Mouse (Mus musculus) layer of hippocampus, postnatal 10 days (tissue): ENCODE results near the gene Atp6v1b1. TPM values are rescaled to one million over a fixed set of nuclear protein-coding genes. Genes with fewer than 3 reads are reported as not detected.
A peak's percentile ranks its signal among the peaks of the same experiment; 100 is the strongest.
"Not testable (repeated sequence)": the region's sequence is repeated elsewhere in the genome, so short reads cannot be mapped to it uniquely, and the experiment has no call there.

Experiments
- DNase-seq, 2 experiments: peaks; one replicate each; pipeline ENCODE4 v3.0.0; 2021; ENCODE audit warnings: low spot score in 2 of 2
- total RNA-seq, 2 experiments: library from RNA; stranded (reverse); gene quantifications; 2 replicates each; pipeline ENCODE4 v1.2.3; 2021

Gene Atp6v1b1
- total RNA-seq, 2 experiments from 2014 or later = 0.21 to 0.56 TPM

DNA sequence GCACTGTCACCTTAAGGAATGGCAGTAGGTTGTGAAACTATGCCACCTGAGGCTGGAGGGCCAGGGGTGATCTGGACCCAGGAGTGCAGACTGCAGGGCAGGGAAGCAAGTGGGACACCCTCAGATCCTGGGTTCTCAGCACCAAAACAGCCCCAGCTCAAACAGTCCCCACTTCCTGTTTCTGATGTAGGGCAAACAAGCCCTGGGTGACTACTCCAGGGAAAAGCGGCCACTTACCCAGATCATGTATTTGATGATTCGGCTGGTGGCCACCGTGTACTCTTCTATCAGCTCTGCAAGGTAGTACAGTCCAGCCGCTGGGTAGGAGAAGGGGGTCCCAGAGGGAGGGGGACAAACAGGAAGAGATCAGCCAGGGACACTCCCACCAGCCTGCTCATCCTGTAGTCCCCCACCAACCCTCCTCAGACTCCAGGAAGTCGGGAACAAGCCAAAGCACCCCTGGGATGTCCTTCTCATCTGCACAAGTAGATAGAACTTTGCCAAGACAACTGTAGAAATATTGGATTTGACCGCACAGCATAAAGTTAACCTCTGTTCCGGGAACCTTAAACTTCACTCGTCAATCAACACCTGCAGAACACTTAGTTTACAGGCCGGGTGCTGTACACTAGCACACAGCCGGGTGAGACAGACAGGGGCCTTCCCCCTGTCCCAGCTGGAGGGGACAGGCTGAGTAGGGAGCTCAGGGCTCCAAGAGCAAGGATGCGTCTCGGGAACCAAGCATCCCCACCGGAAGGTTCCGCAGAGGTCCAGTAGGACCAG lies 32.2 kb downstream of the Atp6v1b1 start:
- no peak for DNase-seq

GRCm38 (mm10) chr6:83775638-83776293 lies 33.0 kb downstream of the Atp6v1b1 start, which contains the start of gene Tex261:
Tex261 (minus strand) TSS chr6:83775813.
- DNase-seq = peak; percentile 90 to 93

DNA sequence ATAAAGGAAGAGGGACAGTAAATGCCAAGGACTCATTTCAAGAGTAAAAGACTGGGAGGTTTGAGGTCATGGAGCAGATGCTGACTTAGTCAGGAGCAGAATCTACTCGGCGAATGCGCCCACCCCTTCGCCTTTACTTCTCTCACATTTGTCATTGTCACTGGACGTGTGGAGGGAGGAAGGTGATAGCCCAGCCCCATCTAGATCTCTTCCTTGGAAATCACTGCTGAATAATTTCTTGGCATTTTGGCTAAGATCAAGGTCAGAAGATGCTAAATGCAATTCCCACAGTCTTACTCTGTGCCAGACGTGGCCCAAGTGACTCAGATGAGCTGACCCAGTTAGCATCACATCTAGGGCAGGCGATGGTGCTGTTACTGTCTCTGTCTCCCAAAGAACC lies 35.5 kb downstream of the Atp6v1b1 start:
- DNase-seq = no peak

GRCm38 (mm10) chr6:83779026-83779425 lies 36.2 kb downstream of the Atp6v1b1 start:
- DNase-seq = peak; percentile 46 to 55

DNA sequence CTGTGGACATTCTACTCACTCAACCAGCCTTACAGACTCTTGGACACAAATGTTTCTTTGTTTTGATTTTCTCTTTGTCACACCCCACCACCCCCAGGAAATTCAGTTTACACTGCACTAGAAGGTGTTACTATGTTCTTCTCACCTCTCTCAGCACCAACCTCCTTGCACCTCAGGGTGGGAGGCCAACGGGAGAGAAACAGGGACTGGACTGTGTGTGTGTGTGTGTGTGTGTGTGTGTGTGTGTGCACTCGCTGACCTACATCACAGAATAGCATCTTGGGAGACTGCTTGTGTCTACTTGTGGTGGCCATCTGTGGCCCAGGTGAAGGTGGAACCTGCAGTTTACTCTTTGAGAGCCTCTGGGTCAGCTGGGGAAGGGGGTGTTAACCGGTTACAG lies 43.6 kb downstream of the Atp6v1b1 start:
- no peak for DNase-seq

GRCm38 (mm10) chr6:83788554-83788953 lies 45.8 kb downstream of the Atp6v1b1 start:
- DNase-seq = no peak

DNA sequence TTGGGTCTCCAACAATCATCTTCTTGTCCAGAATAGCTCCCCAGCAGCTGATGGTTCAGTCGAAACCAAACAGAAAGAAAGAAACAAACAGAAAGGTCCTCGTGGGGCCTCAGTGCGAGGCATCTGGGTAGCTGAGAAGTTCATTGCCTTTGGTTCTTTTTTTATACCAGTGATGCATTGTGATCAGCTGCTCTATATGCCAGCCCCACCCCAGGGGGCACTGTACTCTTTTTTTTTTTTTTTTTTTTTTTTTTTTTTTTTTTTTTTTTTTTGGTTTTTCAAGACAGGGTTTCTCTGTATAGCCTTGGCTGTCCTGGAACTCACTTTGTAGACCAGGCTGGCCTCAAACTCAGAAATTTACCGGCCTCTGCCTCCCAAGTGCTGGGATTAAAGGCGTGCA lies 47.7 kb downstream of the Atp6v1b1 start:
- not testable (repeated sequence) for DNase-seq

DNA sequence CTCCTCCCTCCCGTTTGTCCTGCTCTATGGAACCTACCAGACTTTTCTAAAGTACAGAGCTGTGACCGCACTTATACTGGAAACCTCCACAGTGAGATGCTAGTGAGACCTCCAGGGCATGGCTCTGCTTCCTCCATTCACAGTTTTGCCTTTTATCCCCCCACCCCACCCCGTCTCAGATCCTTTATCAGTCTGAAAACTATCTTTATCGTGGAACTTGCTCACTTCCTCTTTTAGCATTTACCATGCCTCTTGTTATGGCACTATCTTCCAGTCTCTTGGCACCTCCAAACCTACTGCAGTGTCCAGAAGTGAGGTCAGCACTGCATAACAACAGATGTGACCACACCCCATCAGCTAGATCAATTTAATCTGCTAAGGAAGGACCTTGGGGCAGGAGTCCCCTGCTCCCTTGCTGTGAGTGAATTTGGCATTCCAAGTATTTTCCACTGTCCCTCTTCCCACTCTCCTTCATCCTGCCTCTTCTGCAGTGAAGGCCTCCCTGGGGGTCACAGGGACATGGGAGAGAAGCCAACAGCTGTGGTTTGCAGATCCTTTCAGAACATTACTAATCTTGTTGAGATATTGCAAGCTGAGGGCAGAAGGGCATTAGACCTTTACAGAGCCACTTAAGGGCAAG lies 48.6 kb downstream of the Atp6v1b1 start:
- DNase-seq = no peak

GRCm38 (mm10) chr6:83794760-83795296 lies 52.0 kb downstream of the Atp6v1b1 start, which contains the start of gene Nagk:
Nagk (plus strand) TSS chr6:83794982.
- peak; percentile 86 to 93 for DNase-seq

GRCm38 (mm10) chr6:83795492-83795900 lies 52.7 kb downstream of the Atp6v1b1 start:
- DNase-seq = peak in 1 of 2 experiments; percentile 62

DNA sequence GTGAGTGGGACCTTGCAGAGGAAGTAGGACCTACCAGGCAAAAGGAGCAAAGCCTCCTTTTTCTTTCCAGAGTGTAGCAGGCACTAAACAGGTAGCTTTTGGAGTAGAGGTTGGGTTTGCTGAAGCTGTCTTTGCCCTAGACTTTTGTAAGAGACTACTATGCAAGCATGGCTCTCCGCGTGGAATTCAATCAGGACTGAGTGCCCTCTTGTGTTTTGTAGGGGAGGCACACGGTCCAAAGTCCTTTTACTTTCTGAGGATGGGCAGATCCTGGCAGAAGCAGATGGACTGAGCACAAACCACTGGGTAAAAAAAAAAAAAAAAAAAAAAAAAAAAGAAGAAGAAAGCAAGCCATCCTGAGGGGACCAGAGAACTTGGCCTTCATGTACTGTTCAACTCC lies 53.9 kb downstream of the Atp6v1b1 start:
- DNase-seq = no peak

- no peak for DNase-seq
Observed at GRCm38 (mm10) chr6:83802033-83802432, 59.2 kb downstream of the Atp6v1b1 start.

DNA sequence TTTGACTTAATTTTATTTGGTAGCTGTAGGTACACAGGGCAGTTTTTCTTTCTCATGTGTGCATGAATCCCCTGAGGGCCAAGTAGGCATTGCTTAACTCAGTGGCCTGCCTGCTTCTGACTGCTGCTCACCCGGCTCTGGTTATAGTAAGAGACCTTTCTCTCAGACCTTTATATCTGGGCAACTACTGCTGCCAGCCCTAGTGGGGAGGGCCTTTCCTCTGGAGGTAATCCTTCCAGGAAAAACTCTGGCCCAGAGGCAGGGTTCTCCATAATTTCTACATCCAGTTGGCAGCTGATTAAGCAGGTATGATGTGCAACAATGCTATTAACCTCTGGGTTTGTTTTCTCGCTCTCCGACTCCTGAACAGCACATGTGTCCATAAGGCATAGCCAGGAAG lies 60.1 kb downstream of the Atp6v1b1 start:
- DNase-seq = no peak

Other genes starting within 250 kb of the Atp6v1b1 start
- gene Dguok, start 236.0 kb upstream of the Atp6v1b1 start, total RNA-seq = 10 to 100 TPM; 29.5 to 29.7 TPM
- under 1 TPM; 0.55 to 0.98 TPM for gene Actg2, start 206.7 kb upstream of the Atp6v1b1 start, total RNA-seq
- 10 to 100 TPM; 38.7 to 39.0 TPM for gene Stambp, start 170.3 kb upstream of the Atp6v1b1 start, total RNA-seq
- gene Clec4f, start 86.8 kb upstream of the Atp6v1b1 start, total RNA-seq = not detected
- gene Cd207, start 65.1 kb upstream of the Atp6v1b1 start, total RNA-seq = not detected
- not detected for gene Vax2, start 31.7 kb upstream of the Atp6v1b1 start, total RNA-seq
- gene Ankrd53, start 19.7 kb downstream of the Atp6v1b1 start, total RNA-seq = not detected
- 10 to 100 TPM; 47.3 to 55.4 TPM for gene Tex261, start 32.8 kb downstream of the Atp6v1b1 start, total RNA-seq
- 10 to 100 TPM; 63.0 to 66.3 TPM for gene Nagk, start 52.0 kb downstream of the Atp6v1b1 start, total RNA-seq
- 10 to 100 TPM; 42.4 to 43.3 TPM for gene Paip2b, start 88.8 kb downstream of the Atp6v1b1 start, total RNA-seq
- gene Zfp638, start 124.1 kb downstream of the Atp6v1b1 start, total RNA-seq = 100 to 1,000 TPM; 109 to 119 TPM